Mouse (Mus musculus): ENCODE results near the gene Ncln. TPM values are rescaled to one million over a fixed set of nuclear protein-coding genes. Genes with fewer than 3 reads are reported as not detected.

The Ncln gene
- total and polyA plus RNA-seq, 2 experiments from 2014 or later = 58.1 to 83.0 TPM

GRCm38 (mm10) chr10:81499250-81499901 is 3.2 kb upstream of the Ncln start:
- ATAC-seq (ENCODE audit: low FRiP score) (no peak), DNase-seq (ENCODE audit: low spot score) (no peak)
- H3K9me3 ChIP-seq (ENCODE audit: low read length) = no peaks in the 10 kb centered on the region
- no peak overlapping the region for H3K4me3 ChIP-seq (ENCODE audit: low read depth, low read length)
- no peaks in the 10 kb centered on the region for H3K36me3 ChIP-seq (ENCODE audit: insufficient read depth, low read length)
- WGBS = 76% methylated on average over 23 of the region's 23 CpGs
- H3K27ac ChIP-seq (ENCODE audit: low read depth, low read length) = no peak overlapping the region
- peaks cover 6% of the 10 kb centered on the region; the same call in 1 of the 2 replicates for H3K4me1 ChIP-seq (ENCODE audit: insufficient read depth, low read length)
- H3K27me3 ChIP-seq (ENCODE audit: insufficient read depth, low read length) = no peaks in the 10 kb centered on the region
- TF ChIP-seq CTCF (IDR thresholded peaks at IDR 0.05) = no peak; the same call in 1 of the 2 replicates
- no peak overlapping the region for H3K4me2 ChIP-seq (ENCODE audit: low read depth, low read length, poor library complexity, severe bottlenecking)
- H3K9ac ChIP-seq (replicated peaks; ENCODE audit: low read length, poor library complexity, severe bottlenecking) = no peak overlapping the region

- DNase-seq (ENCODE audit: low spot score) (no peak), ATAC-seq (ENCODE audit: low FRiP score) (no peak)
- Histone ChIP-seq H3K4me3 (ENCODE audit: low read depth, low read length) (no peak overlapping the region), H3K4me2 (ENCODE audit: low read depth, low read length, poor library complexity, severe bottlenecking) (no peak overlapping the region), H3K36me3 (ENCODE audit: insufficient read depth, low read length) (no peaks in the 10 kb centered on the region), H3K4me1 (ENCODE audit: insufficient read depth, low read length) (peaks cover 6% of the 10 kb centered on the region; the same call in 1 of the 2 replicates), H3K9me3 (ENCODE audit: low read length) (no peaks in the 10 kb centered on the region), H3K27me3 (ENCODE audit: insufficient read depth, low read length) (no peaks in the 10 kb centered on the region), H3K27ac (ENCODE audit: low read depth, low read length) (no peak overlapping the region), H3K9ac (replicated peaks; ENCODE audit: low read length, poor library complexity, severe bottlenecking) (no peak overlapping the region)
- WGBS = 89% methylated on average over 38 of the region's 38 CpGs
- peak; percentile 10; the same call in 1 of the 2 replicates for TF ChIP-seq CTCF (IDR thresholded peaks at IDR 0.05)
These were observed 2.4 kb upstream of the Ncln start for GRCm38 (mm10) chr10:81498316-81499249.

DNA sequence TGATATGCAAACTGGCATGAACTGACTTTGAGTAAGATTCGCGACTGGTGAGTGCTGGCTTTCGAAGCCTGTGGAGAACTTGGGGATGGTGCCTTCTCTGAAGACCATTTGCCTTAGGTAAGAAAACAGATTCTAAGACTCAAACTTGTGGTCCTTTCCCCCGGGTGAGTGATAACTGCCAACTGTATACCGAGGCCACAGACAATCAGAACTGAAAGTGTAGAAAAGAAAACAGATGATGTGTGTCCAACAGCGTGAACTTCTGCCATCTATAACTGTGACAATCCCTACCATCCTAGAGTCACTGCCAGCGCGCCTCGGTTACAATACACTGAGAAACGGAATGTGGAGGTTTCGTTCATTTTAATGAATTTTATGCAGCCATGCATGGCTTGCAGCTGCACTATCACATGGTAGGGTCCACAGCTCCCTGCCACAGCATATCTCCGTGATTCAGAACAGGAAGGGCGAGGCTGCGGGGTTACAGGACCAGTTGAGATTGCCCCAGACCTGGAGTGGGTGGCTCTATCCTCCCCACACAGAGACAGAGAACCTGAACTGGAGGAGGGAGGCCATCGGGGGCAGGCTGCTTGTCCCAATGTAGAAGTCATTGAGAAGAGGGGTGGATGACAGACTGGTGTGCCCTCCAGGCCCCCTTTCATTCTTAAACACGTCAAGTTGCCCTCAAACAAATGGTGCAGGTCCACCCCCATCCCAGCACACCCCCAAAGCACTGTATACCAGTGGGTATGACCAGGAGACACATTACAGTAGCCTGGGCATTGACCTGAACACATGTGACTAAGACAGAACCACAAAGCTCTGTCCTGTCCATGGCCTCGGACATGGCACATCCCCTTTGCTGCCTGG is 1.4 kb upstream of the Ncln start:
- Histone ChIP-seq H3K4me1 (ENCODE audit: insufficient read depth, low read length) (peaks cover 6% of the 10 kb centered on the region; the same call in 1 of the 2 replicates), H3K4me3 (ENCODE audit: low read depth, low read length) (peak overlapping the region; percentile 69; the same call in 1 of the 2 replicates), H3K9ac (replicated peaks; ENCODE audit: low read length, poor library complexity, severe bottlenecking) (peak overlapping the region; percentile 19; the same call in 1 of the 2 replicates), H3K4me2 (ENCODE audit: low read depth, low read length, poor library complexity, severe bottlenecking) (peak overlapping the region; percentile 49), H3K27ac (ENCODE audit: low read depth, low read length) (0 out of 2 replicates have a peak overlapping the region, but pooled peaks have one; percentile 78), H3K27me3 (ENCODE audit: insufficient read depth, low read length) (no peaks in the 10 kb centered on the region), H3K9me3 (ENCODE audit: low read length) (no peaks in the 10 kb centered on the region), H3K36me3 (ENCODE audit: insufficient read depth, low read length) (peaks cover 4% of the 10 kb centered on the region; the same call in 1 of the 2 replicates)
- DNase-seq (ENCODE audit: low spot score) = no peak
- no peak for TF ChIP-seq CTCF (IDR thresholded peaks at IDR 0.05)
- WGBS = 81% methylated on average over 17 of the region's 17 CpGs
- no peak for ATAC-seq (ENCODE audit: low FRiP score)

DNA sequence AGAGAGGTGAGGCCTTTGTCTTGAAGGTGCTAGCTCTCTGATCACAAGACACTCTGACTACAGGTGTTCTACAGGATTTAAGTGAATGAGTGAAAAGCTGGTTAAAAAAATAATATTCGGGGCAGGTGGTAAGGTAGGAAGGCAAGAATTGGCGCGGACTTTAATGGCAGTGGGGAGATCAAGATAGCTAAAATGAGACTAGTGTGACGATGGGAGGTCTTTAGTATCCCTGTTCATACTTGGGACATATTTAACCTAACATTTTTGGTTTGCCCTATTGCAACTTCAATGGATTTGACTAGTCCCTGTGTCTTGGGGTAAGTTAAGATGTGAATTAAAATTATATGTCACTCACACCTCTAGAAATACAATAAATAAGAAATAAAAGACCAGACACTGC is 777 bp upstream of the Ncln start:
- Histone ChIP-seq H3K9ac (replicated peaks; ENCODE audit: low read length, poor library complexity, severe bottlenecking) (peak overlapping the region; percentile 54; the same call in 1 of the 2 replicates), H3K4me3 (ENCODE audit: low read depth, low read length) (peak overlapping the region; percentile 69), H3K27ac (ENCODE audit: low read depth, low read length) (peak overlapping the region; percentile 78), H3K4me2 (ENCODE audit: low read depth, low read length, poor library complexity, severe bottlenecking) (peak overlapping the region; percentile 49), H3K36me3 (ENCODE audit: insufficient read depth, low read length) (peaks cover 9% of the 10 kb centered on the region; the same call in 1 of the 2 replicates), H3K9me3 (ENCODE audit: low read length) (no peaks in the 10 kb centered on the region), H3K4me1 (ENCODE audit: insufficient read depth, low read length) (peaks cover 6% of the 10 kb centered on the region; the same call in 1 of the 2 replicates), H3K27me3 (ENCODE audit: insufficient read depth, low read length) (no peaks in the 10 kb centered on the region)
- 28% methylated on average over 4 of the region's 4 CpGs for WGBS
- no peak for TF ChIP-seq CTCF (IDR thresholded peaks at IDR 0.05)
- ATAC-seq (ENCODE audit: low FRiP score) = no peak
- DNase-seq (ENCODE audit: low spot score) = no peak

DNA sequence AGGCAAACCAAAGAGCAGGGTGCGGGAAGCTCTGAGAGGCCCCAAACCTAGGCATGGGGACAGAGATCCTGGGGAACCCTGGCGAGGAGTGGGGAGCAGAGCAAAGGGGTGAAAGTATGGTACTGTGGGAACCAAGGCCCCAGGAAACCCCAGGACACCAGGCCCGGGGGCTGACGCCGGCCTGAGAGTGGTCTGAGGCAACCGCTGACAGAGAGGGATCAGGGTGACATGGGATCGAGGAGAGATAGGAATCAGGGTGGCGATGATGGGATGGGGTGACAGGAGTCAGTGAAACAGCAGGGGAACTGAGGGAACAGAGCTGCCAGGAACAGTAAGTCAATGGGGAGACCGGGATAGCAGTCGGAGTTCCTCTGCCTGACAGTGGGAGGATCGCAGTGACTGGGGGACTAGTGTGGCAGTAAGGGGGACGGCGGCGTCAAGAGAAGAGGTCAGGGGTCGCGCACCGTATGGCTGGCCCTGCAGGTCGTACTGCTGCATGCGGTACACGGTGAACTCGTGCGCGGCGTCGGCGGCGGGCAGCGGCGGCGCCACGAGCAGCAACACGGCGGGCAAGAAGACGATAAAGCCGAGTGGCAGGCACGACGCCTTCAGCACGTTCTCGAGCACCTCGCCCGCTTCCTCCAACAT is 452 bp downstream of the Ncln start:
- TF ChIP-seq CTCF (IDR thresholded peaks at IDR 0.05) = no peak
- ATAC-seq (ENCODE audit: low FRiP score) = peak; percentile 33

More for the DNA sequence above, 452 bp downstream of the Ncln start:
- H3K4me2 ChIP-seq (ENCODE audit: low read depth, low read length, poor library complexity, severe bottlenecking) = peak overlapping the region; percentile 91
- H3K27me3 ChIP-seq (ENCODE audit: insufficient read depth, low read length) = no peaks in the 10 kb centered on the region
- no peaks in the 10 kb centered on the region for H3K9me3 ChIP-seq (ENCODE audit: low read length)
- DNase-seq (ENCODE audit: low spot score) = peak; percentile 22
- peaks cover 22% of the 10 kb centered on the region for H3K36me3 ChIP-seq (ENCODE audit: insufficient read depth, low read length)
- peak overlapping the region; percentile 78 for H3K27ac ChIP-seq (ENCODE audit: low read depth, low read length)
- H3K9ac ChIP-seq (replicated peaks; ENCODE audit: low read length, poor library complexity, severe bottlenecking) = peak overlapping the region; percentile 83
- peaks cover 6% of the 10 kb centered on the region; the same call in 1 of the 2 replicates for H3K4me1 ChIP-seq (ENCODE audit: insufficient read depth, low read length)
- H3K4me3 ChIP-seq (ENCODE audit: low read depth, low read length) = peak overlapping the region; percentile 69
- WGBS = 2% methylated on average over 40 of the region's 41 CpGs
